Mouse (Mus musculus) stomach, embryonic 16.5 days (tissue): ENCODE data around the gene Ap2a2. TPM values are rescaled to one million over a fixed set of nuclear protein-coding genes. Genes with fewer than 3 reads are reported as not detected.
"Not testable (repeated sequence)": the region's sequence is repeated elsewhere in the genome, so short reads cannot be mapped to it uniquely, and the experiment has no call there.

ENCODE experiments used
- ATAC-seq: fragments of 200-750 bp; cut with Nextera tagmentation; 2 replicates; pipeline ENCODE4 v1.8.0; 2017; ENCODE audit warnings: moderate number of reproducible peaks, moderate TSS enrichment; ENCODE audit not compliant: insufficient read depth, low FRiP score
- H3K27ac ChIP-seq: fragments of 300-500 bp; sonication (generic); 2 replicates; pipeline ENCODE4 v1.5.1; 2014; ENCODE audit warnings: low read length
- H3K27me3 ChIP-seq: fragments of 300-500 bp; sonication (generic); 2 replicates; pipeline ENCODE4 v1.6.1; 2014; ENCODE audit warnings: low read length, control low read depth, mixed read lengths; ENCODE audit not compliant: control insufficient read depth, insufficient read depth
- H3K36me3 ChIP-seq: fragments of 300-500 bp; sonication (generic); 2 replicates; pipeline ENCODE4 v1.6.1; 2014; ENCODE audit warnings: low read length; ENCODE audit not compliant: control insufficient read depth, insufficient read depth
- H3K4me1 ChIP-seq: fragments of 300-500 bp; sonication (generic); 2 replicates; pipeline ENCODE4 v1.6.1; 2014; ENCODE audit warnings: low read length, control low read depth, mixed read lengths; ENCODE audit not compliant: control insufficient read depth, insufficient read depth
- H3K4me2 ChIP-seq: fragments of 300-500 bp; sonication (generic); 2 replicates; pipeline ENCODE4 v1.6.1; 2014; ENCODE audit warnings: low read depth, low read length, mixed read lengths
- H3K4me3 ChIP-seq: fragments of 300-500 bp; sonication (generic); replicated peaks from 2 replicates; pipeline ENCODE4 v1.5.1; 2014; ENCODE audit warnings: mild to moderate bottlenecking, low read length
- H3K9ac ChIP-seq: fragments of 300-500 bp; sonication (generic); 2 replicates; pipeline ENCODE4 v1.6.1; 2014; ENCODE audit warnings: low read length
- H3K9me3 ChIP-seq: fragments of 300-500 bp; sonication (generic); replicated peaks from 2 replicates; pipeline ENCODE4 v1.6.1; 2016; ENCODE audit warnings: low read length, control low read depth; ENCODE audit not compliant: control insufficient read depth
- WGBS: fragments of 180-500 bp; shearing (Covaris S2); extraction: QIAGEN DNeasy Blood & Tissue Kit; methylation state at CpG from one replicate; pipeline ENCODE4 v1.1.7; 2014; 5-methylcytosine and 5-hydroxymethylcytosine counted together
- polyA plus RNA-seq: library from polyadenylated mRNA; unstranded; fragments of >200 nt; fragmentation: Nextera tagmentation; extraction: Ambion mirVana; gene quantifications from 2 replicates; pipeline ENCODE4 v1.2.1, GENCODE M21; 2015

The Ap2a2 gene
- polyA plus RNA-seq, 1 experiment from 2014 or later, result 86.0 TPM

DNA sequence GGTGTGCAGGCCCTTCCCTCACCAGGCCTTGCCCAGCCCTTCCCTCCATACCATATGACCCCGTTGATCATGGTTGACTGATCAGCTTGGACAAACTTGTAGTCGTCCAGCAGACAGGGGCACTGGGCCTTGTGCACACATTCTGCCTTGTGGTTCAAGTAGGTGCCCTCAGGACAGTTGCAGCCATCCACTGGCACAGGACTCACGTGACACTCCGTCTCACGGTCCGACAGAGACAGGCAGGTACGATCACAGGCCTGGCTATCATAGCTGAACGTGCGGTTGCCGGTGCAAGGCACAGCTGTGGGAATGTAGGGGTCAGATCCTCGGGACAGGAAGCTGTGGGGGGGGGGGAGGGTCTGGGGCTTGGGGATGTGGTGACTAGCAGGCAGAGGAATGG, 85.8 kb downstream of the Ap2a2 start:
- H3K9me3 ChIP-seq, result no peaks in the 10 kb centered on the region
- 70% methylated on average over 11 of the region's 11 CpGs for WGBS

DNA sequence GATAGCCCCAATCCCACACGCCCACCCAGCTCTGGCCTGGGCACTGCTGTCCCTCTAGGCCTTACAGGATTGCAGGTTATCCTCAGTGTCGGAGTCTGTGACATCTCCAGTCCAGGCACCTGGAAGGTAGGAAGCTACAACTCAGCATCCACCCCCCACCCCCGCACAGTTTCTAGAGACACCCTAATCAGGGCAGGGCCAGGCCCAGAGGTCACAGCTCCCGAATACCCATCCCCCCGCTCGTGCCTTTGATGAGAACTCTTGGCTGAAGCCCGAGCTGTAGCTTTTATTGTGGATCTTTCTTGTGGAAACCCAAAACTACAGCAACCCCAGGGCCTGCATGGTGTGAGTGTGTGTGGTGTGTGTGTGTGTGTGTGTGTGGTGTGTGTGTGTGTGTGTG, 90.2 kb downstream of the Ap2a2 start:
- Histone ChIP-seq H3K27me3 (no peaks in the 10 kb centered on the region), H3K9me3 (no peaks in the 10 kb centered on the region), H3K27ac (no peak overlapping the region), H3K9ac (no peak overlapping the region), H3K4me2 (no peak overlapping the region), H3K4me1 (no peaks in the 10 kb centered on the region), H3K36me3 (no peaks in the 10 kb centered on the region), H3K4me3 (no peak overlapping the region)
- 49% methylated on average over 7 of the region's 7 CpGs for WGBS
- no peak for ATAC-seq

More for the DNA sequence above, 85.8 kb downstream of the Ap2a2 start:
- Histone ChIP-seq H3K27me3 (no peaks in the 10 kb centered on the region), H3K4me3 (no peak overlapping the region), H3K36me3 (no peaks in the 10 kb centered on the region), H3K4me1 (no peaks in the 10 kb centered on the region), H3K27ac (no peak overlapping the region), H3K9ac (no peak overlapping the region), H3K4me2 (no peak overlapping the region)
- no peak for ATAC-seq

DNA sequence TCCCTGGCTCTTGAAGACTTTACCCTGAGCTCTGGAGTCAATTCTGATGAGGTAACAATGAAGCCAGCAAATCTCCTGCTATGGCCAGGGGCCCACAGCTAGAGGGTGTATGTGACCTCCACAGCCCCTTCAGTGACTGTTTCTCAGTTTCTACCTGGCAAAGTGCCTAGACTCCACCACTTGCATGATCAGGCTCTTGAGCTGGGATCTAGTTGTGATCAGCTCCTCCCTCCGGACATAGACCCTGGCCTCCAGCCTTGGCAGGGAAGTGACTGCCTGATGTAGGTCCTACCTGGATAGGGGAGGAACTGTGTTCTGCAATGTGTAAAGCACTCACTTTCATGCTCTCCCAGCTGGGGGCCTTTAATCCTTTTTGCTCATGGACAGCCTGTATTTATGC, 98.4 kb downstream of the Ap2a2 start:
- Histone ChIP-seq H3K4me3 (no peak overlapping the region), H3K27me3 (no peaks in the 10 kb centered on the region), H3K9me3 (no peaks in the 10 kb centered on the region), H3K36me3 (no peaks in the 10 kb centered on the region), H3K4me1 (0 out of 2 replicates have a peak, but pooled peaks cover 4% of the 10 kb centered on the region), H3K27ac (no peak overlapping the region), H3K9ac (no peak overlapping the region), H3K4me2 (no peak overlapping the region)
- 63% methylated on average over 1 of the region's 1 CpGs for WGBS
- ATAC-seq, result no peak

DNA sequence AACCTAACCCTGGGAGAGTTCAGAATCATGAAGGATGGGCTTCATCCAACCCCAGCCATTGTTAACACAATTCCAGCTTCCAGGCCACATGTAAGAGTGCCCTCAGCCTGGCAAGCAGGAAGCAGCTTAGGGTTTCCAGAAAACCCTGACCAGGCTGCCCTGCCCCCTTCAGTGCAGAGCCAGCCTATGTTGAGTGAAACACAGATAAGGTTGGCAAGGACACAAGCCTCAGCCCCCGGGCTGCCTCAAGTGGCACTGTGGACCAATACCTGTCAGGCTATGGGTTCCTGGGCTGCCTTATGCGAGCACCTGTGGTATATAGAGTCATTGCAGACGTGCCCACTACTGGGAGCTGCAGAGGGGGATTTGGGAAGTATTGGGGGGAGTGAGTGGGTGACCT, 99.5 kb downstream of the Ap2a2 start:
- H3K27me3 ChIP-seq, result no peaks in the 10 kb centered on the region
- no peak overlapping the region for H3K27ac ChIP-seq
- H3K4me1 ChIP-seq, result 0 out of 2 replicates have a peak, but pooled peaks cover 4% of the 10 kb centered on the region
- 70% methylated on average over 3 of the region's 3 CpGs for WGBS
- no peaks in the 10 kb centered on the region for H3K9me3 ChIP-seq
- no peak overlapping the region for H3K4me2 ChIP-seq
- H3K9ac ChIP-seq, result no peak overlapping the region
- ATAC-seq, result no peak
- H3K4me3 ChIP-seq, result no peak overlapping the region
- no peaks in the 10 kb centered on the region for H3K36me3 ChIP-seq

DNA sequence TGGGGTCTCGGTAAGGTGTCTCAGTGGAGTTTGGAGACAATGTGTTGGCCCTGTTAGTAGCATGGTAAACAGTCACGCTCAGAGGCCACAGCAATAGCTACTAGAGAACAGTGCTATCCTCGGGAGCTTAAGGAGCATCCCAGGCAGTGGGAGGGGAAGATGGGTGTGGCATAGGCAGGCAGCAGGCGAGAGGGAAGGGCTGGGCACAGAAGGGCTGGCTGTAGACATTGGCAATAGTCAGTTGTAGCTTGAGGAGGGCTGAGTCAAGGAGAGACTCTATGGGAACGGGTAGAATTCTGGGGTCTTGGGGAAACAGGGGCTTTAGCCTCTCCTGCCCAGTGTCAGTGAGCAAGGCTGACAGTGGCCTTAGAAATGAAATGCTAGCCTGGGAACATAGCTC, 100.2 kb downstream of the Ap2a2 start:
- no peak for ATAC-seq
- no peak overlapping the region for H3K4me3 ChIP-seq
- H3K9ac ChIP-seq, result no peak overlapping the region
- 56% methylated on average over 5 of the region's 5 CpGs for WGBS
- no peak overlapping the region for H3K27ac ChIP-seq
- H3K27me3 ChIP-seq, result no peaks in the 10 kb centered on the region
- H3K9me3 ChIP-seq, result no peaks in the 10 kb centered on the region
- H3K36me3 ChIP-seq, result no peaks in the 10 kb centered on the region
- no peak overlapping the region for H3K4me2 ChIP-seq
- 0 out of 2 replicates have a peak, but pooled peaks cover 4% of the 10 kb centered on the region for H3K4me1 ChIP-seq

DNA sequence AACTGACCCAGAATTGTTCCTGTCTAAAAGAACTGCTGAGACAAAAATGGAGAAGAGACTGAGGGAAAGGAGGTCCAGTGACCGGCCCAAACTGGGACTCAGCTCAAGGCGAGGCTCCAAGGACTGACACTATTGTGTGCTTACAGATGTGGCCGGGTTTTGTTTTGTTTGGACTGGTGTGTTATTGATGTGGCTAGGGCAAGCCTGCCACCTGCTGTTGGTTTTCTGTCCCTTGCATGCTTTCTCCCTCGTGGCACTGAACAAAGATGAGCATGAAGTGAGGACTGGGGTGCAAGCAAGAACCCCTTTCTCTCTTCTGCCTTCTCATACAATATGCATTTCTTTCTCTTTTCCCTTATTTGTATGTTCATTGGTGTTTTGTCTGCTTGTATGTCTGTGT, 104.2 kb downstream of the Ap2a2 start:
- Histone ChIP-seq H3K36me3 (no peaks in the 10 kb centered on the region), H3K9ac (no peak overlapping the region), H3K9me3 (no peaks in the 10 kb centered on the region), H3K4me1 (0 out of 2 replicates have a peak, but pooled peaks cover 4% of the 10 kb centered on the region), H3K4me3 (no peak overlapping the region), H3K27ac (no peak overlapping the region), H3K4me2 (no peak overlapping the region), H3K27me3 (no peaks in the 10 kb centered on the region)
- peak; percentile 63 for ATAC-seq
- WGBS, result 17% methylated on average over 4 of the region's 4 CpGs

DNA sequence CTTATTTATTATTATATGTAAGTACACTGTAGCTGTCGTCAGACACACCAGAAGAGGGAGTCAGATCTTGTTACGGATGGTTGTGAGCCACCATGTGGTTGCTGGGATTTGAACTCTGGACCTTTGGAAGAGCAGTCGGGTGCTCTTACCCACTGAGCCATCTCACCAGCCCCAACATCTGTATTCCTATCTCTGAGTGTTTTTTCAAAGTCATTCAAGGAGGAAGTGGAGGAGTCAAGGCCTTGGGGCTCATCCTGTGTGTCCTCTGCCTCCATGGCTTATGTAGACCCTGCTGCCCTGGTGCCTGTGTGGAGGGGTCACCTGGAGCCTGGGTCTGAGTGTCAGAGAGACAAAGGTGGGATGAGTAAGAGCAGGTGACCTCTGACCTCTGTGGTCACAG, 107.1 kb downstream of the Ap2a2 start:
- not testable (repeated sequence) for H3K9me3 ChIP-seq, H3K27me3 ChIP-seq, H3K9ac ChIP-seq, H3K4me3 ChIP-seq, ATAC-seq, H3K36me3 ChIP-seq, H3K27ac ChIP-seq, H3K4me1 ChIP-seq, H3K4me2 ChIP-seq
- 73% methylated on average over 3 of the region's 3 CpGs for WGBS

DNA sequence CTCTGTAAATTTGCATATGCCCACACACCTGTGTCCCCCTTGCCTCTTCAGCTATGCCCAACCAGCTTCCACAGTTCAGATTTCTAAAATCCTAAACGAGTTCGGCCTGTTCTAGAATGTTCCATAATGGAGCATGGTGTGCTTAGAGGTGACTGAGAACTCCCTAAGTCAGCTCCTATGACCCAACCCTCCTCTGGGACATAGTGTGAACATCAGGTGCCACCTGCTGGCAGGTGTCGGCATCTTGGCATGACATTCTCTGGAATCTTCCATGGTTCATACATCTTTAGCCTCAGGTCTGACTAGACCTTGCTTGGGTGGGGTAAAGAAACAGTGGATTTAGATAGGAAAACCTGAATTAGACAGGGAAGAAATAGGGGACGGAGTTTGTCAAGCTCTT, 109.0 kb downstream of the Ap2a2 start:
- H3K27me3 ChIP-seq, result no peaks in the 10 kb centered on the region
- H3K9me3 ChIP-seq, result no peaks in the 10 kb centered on the region
- no peak overlapping the region for H3K9ac ChIP-seq
- ATAC-seq, result peak; percentile 50
- H3K4me3 ChIP-seq, result no peak overlapping the region
- no peaks in the 10 kb centered on the region for H3K4me1 ChIP-seq
- H3K27ac ChIP-seq, result no peak overlapping the region
- H3K4me2 ChIP-seq, result no peak overlapping the region
- 83% methylated on average over 4 of the region's 4 CpGs for WGBS
- no peaks in the 10 kb centered on the region for H3K36me3 ChIP-seq

DNA sequence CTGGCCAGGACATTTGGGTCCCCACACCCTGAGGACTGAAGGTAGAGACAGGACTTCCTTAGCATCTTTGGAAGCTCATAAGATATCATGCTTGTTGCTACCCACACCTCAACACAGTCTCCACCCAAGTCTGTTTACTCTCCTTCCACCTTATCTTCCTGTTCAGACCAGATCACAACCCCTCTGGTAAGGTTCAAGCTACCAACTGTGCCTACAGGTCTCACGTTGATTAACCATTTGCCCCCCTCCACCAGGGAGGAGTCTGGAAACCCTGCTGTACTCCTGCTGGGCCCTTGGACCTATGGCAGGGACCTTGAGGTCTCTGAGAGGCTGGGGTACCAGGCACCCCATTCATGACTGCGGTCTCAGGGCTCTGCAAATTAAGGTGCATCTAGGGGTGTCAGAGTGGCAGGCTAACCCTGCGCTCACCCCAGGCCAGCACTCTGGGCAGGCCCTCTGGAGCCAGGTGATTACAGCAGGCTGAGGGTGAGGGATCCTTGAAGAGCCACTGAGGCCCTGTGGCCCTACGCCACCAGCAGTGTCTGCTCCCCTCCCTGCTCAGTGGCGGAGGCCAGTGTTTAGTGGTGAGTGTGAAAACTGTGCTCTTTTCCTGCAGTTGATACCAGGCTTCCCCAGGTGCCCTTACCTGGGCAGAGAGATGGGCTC, 109.8 kb downstream of the Ap2a2 start:
- Histone ChIP-seq H3K4me1 (no peaks in the 10 kb centered on the region), H3K36me3 (no peaks in the 10 kb centered on the region), H3K9me3 (no peaks in the 10 kb centered on the region), H3K9ac (no peak overlapping the region), H3K4me3 (no peak overlapping the region), H3K4me2 (no peak overlapping the region), H3K27ac (no peak overlapping the region), H3K27me3 (no peaks in the 10 kb centered on the region)
- WGBS, result 80% methylated on average over 5 of the region's 5 CpGs
- ATAC-seq, result peak; percentile 14; the same call in 1 of the 2 replicates
